Mouse (Mus musculus) heart, adult 2 months (tissue): ENCODE measurements at regions not wholly inside any gene's neighbourhood (a gene's known extent, or its start where the extent isn't known, plus 50 kb on each side); places are given as distances from the start of the nearest gene placed in this dataset.

ENCODE experiments used
- CTCF ChIP-seq: fragments of 200-600 bp; IDR thresholded peaks from 2 replicates; pipeline ENCODE4 v1.8.1; 2022; ENCODE audit warnings: antibody characterized with exemption, mild to moderate bottlenecking, moderate library complexity
- EP300 ChIP-seq: fragments of 200-500 bp; IDR thresholded peaks from 2 replicates; pipeline ENCODE4 v1.6.1; 2011; ENCODE audit warnings: low read depth, low read length, control low read depth; ENCODE audit not compliant: insufficient read depth
- POLR2A ChIP-seq: fragments of 200-500 bp; IDR thresholded peaks from 2 replicates; pipeline ENCODE4 v1.6.1; 2011; ENCODE audit warnings: mild to moderate bottlenecking, low read depth, low read length, control low read depth; ENCODE audit not compliant: insufficient read depth

DNA sequence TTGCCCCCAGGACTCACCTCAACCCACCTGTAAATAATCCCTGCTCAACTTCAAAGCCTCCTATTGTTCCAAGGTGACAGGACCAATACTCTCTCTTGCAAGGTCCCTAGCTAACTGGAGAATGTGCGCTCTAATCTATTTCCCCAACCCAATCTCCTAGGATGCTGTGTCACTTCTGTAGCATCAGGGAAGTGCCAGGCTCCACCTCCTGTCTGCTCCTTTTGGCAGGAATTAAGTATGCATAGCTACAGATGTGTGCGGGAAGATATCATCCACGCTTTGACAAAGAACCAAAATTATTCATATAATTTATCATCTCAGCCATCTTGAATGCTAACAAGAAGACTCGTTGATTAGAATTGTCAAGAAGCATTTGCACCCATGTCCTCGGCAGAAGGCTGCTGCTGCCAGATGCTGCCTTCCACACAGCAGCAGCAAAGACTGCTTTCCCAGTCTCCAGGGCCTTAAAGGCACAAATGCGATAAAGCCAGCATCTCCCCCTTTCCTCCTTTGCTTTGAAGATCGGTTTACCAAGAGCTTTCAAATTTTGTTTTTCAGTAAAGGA, 375.3 kb upstream of the Vstm2b start:
- TF ChIP-seq POLR2A (no peak), CTCF (no peak), EP300 (no peak)
